Mouse (Mus musculus): ENCODE data around the gene Zdhhc5.

Zdhhc5 gene

GRCm38 (mm10) chr2:84714811-84715561 is at the start of gene Zdhhc5:
Zdhhc5 (minus strand) TSS chr2:84715180.
- ATAC-seq (ENCODE audit: low TSS enrichment) = peak; percentile 83

- ATAC-seq (ENCODE audit: low TSS enrichment) = no peak
Measured at GRCm38 (mm10) chr2:84762818-84763217, 47.8 kb upstream of the Zdhhc5 start.

- ATAC-seq (ENCODE audit: low TSS enrichment) = no peak
Measured at GRCm38 (mm10) chr2:84762295-84762694, 47.3 kb upstream of the Zdhhc5 start.

DNA sequence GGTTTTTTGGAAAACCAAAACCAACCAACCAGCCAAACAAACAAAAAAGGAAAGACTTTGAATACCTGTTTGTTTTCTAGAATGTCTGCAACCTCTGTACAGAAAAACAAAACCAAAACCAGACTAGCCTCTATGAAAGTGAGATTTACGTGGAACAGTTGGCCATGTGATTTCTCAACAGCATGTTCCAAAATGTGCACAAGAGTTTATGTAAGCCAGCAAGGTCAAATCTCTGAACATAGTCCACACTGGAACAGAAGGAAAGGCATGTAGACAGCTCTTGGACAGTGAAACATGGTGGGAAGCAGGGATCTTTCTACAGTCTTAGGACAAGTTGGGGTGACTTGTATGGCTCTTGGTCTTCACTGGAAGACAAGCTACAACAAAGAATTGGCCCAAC is 46.9 kb upstream of the Zdhhc5 start:
- no peak for ATAC-seq (ENCODE audit: low TSS enrichment)

GRCm38 (mm10) chr2:84761309-84761708 is 46.3 kb upstream of the Zdhhc5 start:
- no peak for ATAC-seq (ENCODE audit: low TSS enrichment)

GRCm38 (mm10) chr2:84760777-84761176 is 45.8 kb upstream of the Zdhhc5 start:
- no peak for ATAC-seq (ENCODE audit: low TSS enrichment)

- ATAC-seq (ENCODE audit: low TSS enrichment) = peak; percentile 92
Measured at GRCm38 (mm10) chr2:84758542-84759127, 43.7 kb upstream of the Zdhhc5 start.

GRCm38 (mm10) chr2:84757026-84757682 is 42.2 kb upstream of the Zdhhc5 start:
- ATAC-seq (ENCODE audit: low TSS enrichment) = no peak

GRCm38 (mm10) chr2:84756245-84756644 is 41.3 kb upstream of the Zdhhc5 start:
- no peak for ATAC-seq (ENCODE audit: low TSS enrichment)

- ATAC-seq (ENCODE audit: low TSS enrichment) = peak; percentile 41; the same call in 1 of the 2 replicates
Measured at GRCm38 (mm10) chr2:84750115-84750514, 35.1 kb upstream of the Zdhhc5 start.

DNA sequence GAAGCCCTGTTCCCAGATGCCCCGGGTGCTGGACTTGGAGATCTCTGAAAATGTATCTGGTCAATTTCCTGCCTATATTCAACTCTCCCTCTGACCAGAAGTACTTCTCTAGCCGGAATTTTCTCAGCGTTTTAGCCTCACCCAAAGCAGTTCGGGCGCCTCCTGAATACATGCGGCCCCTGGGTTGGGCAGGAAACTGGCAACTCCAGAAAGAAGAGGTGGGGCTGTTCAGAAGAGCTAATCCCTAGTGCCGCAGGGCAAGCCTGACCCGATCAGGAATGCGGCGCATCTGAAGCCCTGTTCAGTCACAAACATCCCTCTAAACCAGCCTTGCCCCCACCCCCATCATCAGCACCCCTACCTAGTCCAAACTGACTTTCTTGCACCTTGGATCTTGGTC is 29.1 kb upstream of the Zdhhc5 start:
- ATAC-seq (ENCODE audit: low TSS enrichment) = no peak

GRCm38 (mm10) chr2:84743561-84743960 is 28.6 kb upstream of the Zdhhc5 start, which contains the start of gene Gm19426:
Gm19426 (minus strand) TSS chr2:84743655.
- ATAC-seq (ENCODE audit: low TSS enrichment) = peak; percentile 78

- ATAC-seq (ENCODE audit: low TSS enrichment) = no peak
Measured at GRCm38 (mm10) chr2:84742451-84743283, 27.7 kb upstream of the Zdhhc5 start.

- no peak for ATAC-seq (ENCODE audit: low TSS enrichment)
Measured at GRCm38 (mm10) chr2:84741841-84742450, 27.0 kb upstream of the Zdhhc5 start.

- ATAC-seq (ENCODE audit: low TSS enrichment) = no peak
Measured at GRCm38 (mm10) chr2:84740608-84741333, 25.8 kb upstream of the Zdhhc5 start.

- no peak for ATAC-seq (ENCODE audit: low TSS enrichment)
Measured at GRCm38 (mm10) chr2:84738271-84738911, 23.4 kb upstream of the Zdhhc5 start.

GRCm38 (mm10) chr2:84737451-84737925 is 22.5 kb upstream of the Zdhhc5 start:
- no peak for ATAC-seq (ENCODE audit: low TSS enrichment)

DNA sequence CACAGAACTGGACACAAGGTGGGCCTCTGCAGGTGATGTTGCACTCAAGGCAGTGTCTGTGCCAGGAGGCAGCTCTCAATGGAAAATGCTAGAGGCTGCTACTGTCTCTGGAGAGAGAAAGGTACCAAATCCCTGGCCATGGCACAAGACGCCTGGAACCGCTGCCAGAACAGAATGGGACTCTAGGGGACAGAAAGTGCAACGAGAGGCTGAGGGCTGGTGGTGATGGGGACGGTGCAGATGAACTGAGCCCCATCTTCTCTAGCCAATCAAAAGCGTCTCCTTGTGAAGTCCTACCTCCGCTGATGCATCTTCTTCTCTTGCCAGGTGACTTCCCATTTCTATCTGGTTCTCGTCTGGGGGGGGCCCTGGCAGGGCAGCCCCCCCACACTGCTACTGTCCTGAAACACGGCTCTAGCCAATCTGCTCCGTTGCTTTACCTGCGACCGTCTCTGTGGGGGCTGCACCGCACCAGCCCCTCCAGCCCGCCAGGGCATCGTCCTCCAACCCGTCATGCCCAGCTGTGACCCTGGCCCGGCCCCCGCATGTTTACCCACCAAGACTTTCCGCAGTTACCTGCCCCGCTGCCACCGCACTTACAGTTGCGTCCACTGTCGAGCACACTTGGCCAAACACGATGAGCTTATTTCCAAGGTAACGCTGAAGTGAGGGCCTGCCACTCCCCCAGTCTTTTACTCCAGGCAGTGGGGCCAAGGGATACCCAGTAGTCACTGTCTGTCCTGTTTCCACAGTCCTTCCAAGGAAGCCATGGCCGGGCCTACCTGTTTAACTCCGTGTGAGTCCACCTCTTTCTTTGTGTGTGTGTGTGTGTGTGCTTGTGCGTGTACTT is 21.6 kb upstream of the Zdhhc5 start:
- no peak for ATAC-seq (ENCODE audit: low TSS enrichment)

DNA sequence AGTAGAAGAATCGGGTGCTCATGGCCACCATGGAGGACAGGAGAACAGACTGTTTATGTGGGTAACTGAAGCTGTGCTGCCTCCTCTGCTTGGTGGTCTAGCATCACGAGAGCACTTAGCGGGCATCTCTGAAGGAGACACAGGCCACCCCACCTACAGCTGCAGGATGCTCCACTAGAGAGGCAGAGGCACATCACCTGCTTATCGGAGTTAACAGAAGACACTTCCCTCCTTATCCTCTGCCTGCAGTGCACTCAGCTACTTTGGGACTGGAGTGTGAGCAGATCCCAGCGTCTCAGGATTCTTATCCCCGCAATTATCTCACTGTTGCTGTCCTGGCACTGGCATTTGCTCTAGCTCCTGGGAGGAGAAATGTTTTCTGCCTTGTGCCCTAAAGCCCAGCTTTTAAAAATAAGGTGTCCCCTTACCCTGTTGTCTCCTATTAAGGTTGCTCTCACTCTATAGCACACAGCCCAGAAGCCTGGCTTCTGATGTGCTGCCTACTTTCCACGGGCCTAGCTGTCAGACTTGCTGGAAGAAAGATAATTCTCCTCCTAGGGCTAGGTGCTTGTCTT is 20.5 kb upstream of the Zdhhc5 start:
- ATAC-seq (ENCODE audit: low TSS enrichment) = no peak

Measured in frontal cortex, adult (tissue).